Mouse (Mus musculus): ENCODE measurements around the gene Cox4i1. TPM values are rescaled to one million over a fixed set of nuclear protein-coding genes. Genes with fewer than 3 reads are reported as not detected.

Cox4i1 gene
- total RNA-seq, 2 experiments from 2014 or later, result 1,090 to 1,156 TPM

GRCm38 (mm10) chr8:120687786-120688185, 19.8 kb downstream of the Cox4i1 start:
- no peak for DNase-seq (ENCODE audit: low spot score in 2 of 2)

- no peak for DNase-seq (ENCODE audit: low spot score in 2 of 2)
Measured at GRCm38 (mm10) chr8:120688511-120688910, 20.5 kb downstream of the Cox4i1 start.

- DNase-seq (ENCODE audit: low spot score in 2 of 2), result no peak
Measured at GRCm38 (mm10) chr8:120692934-120693333, 24.9 kb downstream of the Cox4i1 start.

GRCm38 (mm10) chr8:120693861-120694493, 26.0 kb downstream of the Cox4i1 start:
- no peak for DNase-seq (ENCODE audit: low spot score in 2 of 2)

- no peak for DNase-seq (ENCODE audit: low spot score in 2 of 2)
Measured at GRCm38 (mm10) chr8:120696401-120697153, 28.6 kb downstream of the Cox4i1 start.

- DNase-seq (ENCODE audit: low spot score in 2 of 2), result no peak
Measured at GRCm38 (mm10) chr8:120697154-120697978, 29.3 kb downstream of the Cox4i1 start.

- no peak for DNase-seq (ENCODE audit: low spot score in 2 of 2)
Measured at GRCm38 (mm10) chr8:120697979-120698272, 29.9 kb downstream of the Cox4i1 start.

- no peak for DNase-seq (ENCODE audit: low spot score in 2 of 2)
Measured at GRCm38 (mm10) chr8:120698426-120698825, 30.4 kb downstream of the Cox4i1 start.

- DNase-seq (ENCODE audit: low spot score in 2 of 2), result no peak
Measured at GRCm38 (mm10) chr8:120699079-120699478, 31.1 kb downstream of the Cox4i1 start.

- no peak for DNase-seq (ENCODE audit: low spot score in 2 of 2)
Measured at GRCm38 (mm10) chr8:120699565-120699964, 31.5 kb downstream of the Cox4i1 start.

GRCm38 (mm10) chr8:120700053-120700452, 32.0 kb downstream of the Cox4i1 start:
- no peak for DNase-seq (ENCODE audit: low spot score in 2 of 2)

GRCm38 (mm10) chr8:120701758-120702465, 33.9 kb downstream of the Cox4i1 start:
- DNase-seq (ENCODE audit: low spot score in 2 of 2), result no peak

GRCm38 (mm10) chr8:120704203-120704602, 36.2 kb downstream of the Cox4i1 start:
- DNase-seq (ENCODE audit: low spot score in 2 of 2), result no peak

- no peak for DNase-seq (ENCODE audit: low spot score in 2 of 2)
Measured at GRCm38 (mm10) chr8:120705163-120705562, 37.1 kb downstream of the Cox4i1 start.

- DNase-seq (ENCODE audit: low spot score in 2 of 2), result no peak
Measured at GRCm38 (mm10) chr8:120706193-120706592, 38.2 kb downstream of the Cox4i1 start.

GRCm38 (mm10) chr8:120709176-120709575, 41.2 kb downstream of the Cox4i1 start:
- DNase-seq (ENCODE audit: low spot score in 2 of 2), result no peak

GRCm38 (mm10) chr8:120715200-120715599, 47.2 kb downstream of the Cox4i1 start:
- DNase-seq (ENCODE audit: low spot score in 2 of 2), result no peak

- DNase-seq (ENCODE audit: low spot score in 2 of 2), result no peak
Measured at GRCm38 (mm10) chr8:120715996-120716680, 48.1 kb downstream of the Cox4i1 start.

GRCm38 (mm10) chr8:120719586-120720236, 51.7 kb downstream of the Cox4i1 start:
- DNase-seq (ENCODE audit: low spot score in 2 of 2), result no peak

GRCm38 (mm10) chr8:120723025-120723424, 55.0 kb downstream of the Cox4i1 start:
- DNase-seq (ENCODE audit: low spot score in 2 of 2), result no peak
